Mouse (Mus musculus) E14TG2a.4 (cell line): ENCODE measurements around the gene Usp45.
A peak's percentile ranks its signal among the peaks of the same experiment; 100 is the strongest.

Experiments used
- H3K27me3 ChIP-seq: 2 replicates; pipeline ENCODE4 v1.6.1; 2014; ENCODE audit warnings: low read length, control low read depth; ENCODE audit not compliant: insufficient read depth
- H3K36me3 ChIP-seq: 2 replicates; pipeline ENCODE4 v1.6.1; 2014; ENCODE audit warnings: low read length, control low read depth; ENCODE audit not compliant: insufficient read depth
- H3K4me1 ChIP-seq: replicated peaks from 2 replicates; pipeline ENCODE4 v1.6.1; 2014; ENCODE audit warnings: low read depth, low read length, control low read depth
- H3K4me3 ChIP-seq: replicated peaks from 2 replicates; pipeline ENCODE4 v1.5.1; 2014; ENCODE audit warnings: mild to moderate bottlenecking, low read length
- H3K9me3 ChIP-seq: 2 replicates; pipeline ENCODE4 v1.6.1; 2014; ENCODE audit warnings: low read length, control low read depth
- CTCF ChIP-seq: conservative IDR thresholded peaks from 2 replicates; pipeline ENCODE4 v1.5.1; 2014; ENCODE audit warnings: low read length
- NANOG ChIP-seq: IDR thresholded peaks from 2 replicates; pipeline ENCODE4 v1.6.1; 2014; ENCODE audit warnings: borderline replicate concordance, low read length, mixed read lengths
- POU5F1 ChIP-seq: IDR thresholded peaks from 2 replicates; pipeline ENCODE4 v1.6.1; 2014; ENCODE audit warnings: low read length, borderline replicate concordance

Usp45 gene

GRCm38 (mm10) chr4:21758860-21759259, 8.1 kb upstream of the Usp45 start:
- peaks cover 7% of the 10 kb centered on the region; the same call in 1 of the 2 replicates for H3K36me3 ChIP-seq
- H3K27me3 ChIP-seq: no peaks in the 10 kb centered on the region
- peaks cover 5% of the 10 kb centered on the region; the same call in 1 of the 2 replicates for H3K9me3 ChIP-seq
- H3K4me3 ChIP-seq: no peak overlapping the region
- TF ChIP-seq CTCF (peak; percentile 37), NANOG (no peak)
- H3K4me1 ChIP-seq: peaks cover 36% of the 10 kb centered on the region

- H3K36me3 ChIP-seq: peaks cover 7% of the 10 kb centered on the region; the same call in 1 of the 2 replicates
- TF ChIP-seq POU5F1 (no peak), NANOG (no peak), CTCF (no peak)
- peaks cover 28% of the 10 kb centered on the region for H3K4me1 ChIP-seq
- no peaks in the 10 kb centered on the region for H3K27me3 ChIP-seq
- peaks cover 5% of the 10 kb centered on the region; the same call in 1 of the 2 replicates for H3K9me3 ChIP-seq
- H3K4me3 ChIP-seq: no peak overlapping the region
These were observed 5.4 kb upstream of the Usp45 start for GRCm38 (mm10) chr4:21761416-21762160.

GRCm38 (mm10) chr4:21763827-21764226, 3.1 kb upstream of the Usp45 start:
- peak overlapping the region; percentile 23 for H3K4me3 ChIP-seq
- H3K36me3 ChIP-seq: peaks cover 7% of the 10 kb centered on the region; the same call in 1 of the 2 replicates
- peaks cover 5% of the 10 kb centered on the region; the same call in 1 of the 2 replicates for H3K9me3 ChIP-seq
- H3K27me3 ChIP-seq: no peaks in the 10 kb centered on the region
- TF ChIP-seq POU5F1 (peak; percentile 64; the same call in 1 of the 2 replicates), CTCF (no peak), NANOG (peak; percentile 23; the same call in 1 of the 2 replicates)
- peaks cover 22% of the 10 kb centered on the region for H3K4me1 ChIP-seq

DNA sequence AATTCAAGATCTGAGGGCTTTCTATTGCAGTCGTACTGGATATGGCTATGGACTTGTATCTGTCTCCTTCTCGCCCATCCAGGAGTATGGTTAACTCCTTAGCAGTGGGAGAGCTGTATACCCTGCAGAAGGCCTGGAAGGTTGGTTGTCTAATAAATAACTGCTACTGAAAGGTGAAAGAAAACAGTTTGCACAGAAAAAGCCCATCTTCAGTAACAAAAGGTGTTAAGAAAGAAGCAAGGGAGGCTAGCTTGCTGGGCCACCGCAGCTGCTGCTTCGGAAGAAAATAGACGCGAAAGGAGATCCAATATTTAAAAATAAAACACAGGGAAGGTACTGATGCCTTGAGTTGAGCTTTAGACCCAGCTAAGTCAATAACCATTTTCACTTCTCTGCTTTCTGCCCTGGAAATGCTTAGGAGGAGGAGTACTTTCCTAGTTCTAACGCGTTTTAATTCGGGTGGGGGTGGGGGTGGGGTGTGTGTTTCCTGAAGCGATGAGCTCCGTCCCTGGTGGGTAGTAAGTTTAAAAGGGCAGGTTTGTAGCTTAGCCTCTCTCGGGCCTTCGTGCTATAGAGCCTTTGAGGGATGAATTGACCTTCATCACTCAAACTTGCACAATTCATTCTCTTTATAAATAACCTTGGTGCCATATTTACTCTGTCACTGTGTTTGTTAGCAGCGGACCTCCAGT, 639 bp upstream of the Usp45 start:
- Histone ChIP-seq H3K36me3 (no peaks in the 10 kb centered on the region), H3K27me3 (no peaks in the 10 kb centered on the region), H3K4me3 (peak overlapping the region; percentile 83), H3K9me3 (0 out of 2 replicates have a peak, but pooled peaks cover 2% of the 10 kb centered on the region), H3K4me1 (peaks cover 26% of the 10 kb centered on the region)
- TF ChIP-seq POU5F1: no peak
- no peak for TF ChIP-seq CTCF
- no peak for TF ChIP-seq NANOG

DNA sequence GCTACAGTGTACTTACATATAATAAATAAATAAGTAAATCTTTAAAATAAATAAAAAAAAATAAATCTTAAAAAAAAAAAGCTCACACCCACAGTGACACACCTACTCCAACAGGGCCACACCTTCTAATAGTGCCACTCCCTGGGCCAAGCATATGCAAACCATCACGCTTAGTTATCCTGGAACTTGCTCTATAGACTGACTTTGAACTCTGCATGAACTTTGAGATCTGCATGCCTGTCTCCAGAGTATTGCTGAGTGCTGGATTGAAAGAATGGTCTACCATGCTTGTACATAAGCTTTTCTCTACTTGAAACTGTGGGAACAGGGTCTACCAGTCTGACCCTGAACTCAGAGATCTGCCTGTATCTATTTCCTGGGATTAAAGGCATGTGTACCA, 4.1 kb downstream of the Usp45 start:
- no peak for TF ChIP-seq POU5F1
- H3K4me3 ChIP-seq: no peak overlapping the region
- H3K9me3 ChIP-seq: 0 out of 2 replicates have a peak, but pooled peaks cover 2% of the 10 kb centered on the region
- no peaks in the 10 kb centered on the region for H3K36me3 ChIP-seq
- H3K27me3 ChIP-seq: no peaks in the 10 kb centered on the region
- peaks cover 28% of the 10 kb centered on the region for H3K4me1 ChIP-seq

- peaks cover 31% of the 10 kb centered on the region for H3K4me1 ChIP-seq
- no peak overlapping the region for H3K4me3 ChIP-seq
- no peaks in the 10 kb centered on the region for H3K36me3 ChIP-seq
- TF ChIP-seq NANOG (no peak), CTCF (no peak), POU5F1 (no peak)
- no peaks in the 10 kb centered on the region for H3K27me3 ChIP-seq
- H3K9me3 ChIP-seq: 0 out of 2 replicates have a peak, but pooled peaks cover 2% of the 10 kb centered on the region
These were observed 5.3 kb downstream of the Usp45 start for GRCm38 (mm10) chr4:21772306-21772705.

GRCm38 (mm10) chr4:21776091-21776945, 9.4 kb downstream of the Usp45 start:
- Histone ChIP-seq H3K27me3 (no peaks in the 10 kb centered on the region), H3K9me3 (no peaks in the 10 kb centered on the region)
- no peak for TF ChIP-seq POU5F1
- TF ChIP-seq CTCF: no peak
- no peak for TF ChIP-seq NANOG

DNA sequence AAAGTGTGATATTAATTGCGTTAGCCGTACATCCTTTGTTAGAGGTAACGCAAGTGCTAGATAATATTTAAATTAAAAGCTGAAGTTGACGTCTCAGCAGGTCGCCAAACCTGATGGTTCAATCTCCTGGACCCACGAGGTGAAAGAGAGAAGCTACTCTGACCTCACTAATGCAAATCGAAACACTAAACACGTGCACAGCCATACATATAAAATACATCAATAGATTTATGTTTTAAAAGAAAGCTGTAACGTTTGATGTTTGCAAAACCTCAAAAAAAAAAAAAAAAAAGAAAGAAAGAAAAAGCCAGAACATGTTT, 9.9 kb downstream of the Usp45 start:
- TF ChIP-seq NANOG (no peak), CTCF (no peak), POU5F1 (no peak)
- H3K4me3 ChIP-seq: peak overlapping the region; percentile 89
- no peaks in the 10 kb centered on the region for H3K27me3 ChIP-seq
- peaks cover 21% of the 10 kb centered on the region for H3K36me3 ChIP-seq
- H3K9me3 ChIP-seq: no peaks in the 10 kb centered on the region
- peaks cover 32% of the 10 kb centered on the region for H3K4me1 ChIP-seq

More at GRCm38 (mm10) chr4:21776091-21776945, 9.4 kb downstream of the Usp45 start:
- peaks cover 15% of the 10 kb centered on the region for H3K36me3 ChIP-seq
- peaks cover 37% of the 10 kb centered on the region for H3K4me1 ChIP-seq
- H3K4me3 ChIP-seq: peak overlapping the region; percentile 89
